Mouse (Mus musculus): Measurements from ENCODE around the gene Tax1bp3.

GRCm38 (mm10) chr11:73148209-73148608 is 28.7 kb upstream of the Tax1bp3 start:
- TF ChIP-seq EP300 (IDR thresholded peaks at IDR 0.05; ENCODE audit: low read depth) (no peak), CTCF (IDR thresholded peaks at IDR 0.05; ENCODE audit: low read depth) (no peak)
